Mouse (Mus musculus): ENCODE measurements around the gene Ccnt1.
"Not testable (repeated sequence)": the region's sequence is repeated elsewhere in the genome, so short reads cannot be mapped to it uniquely, and the experiment has no call there.

Gene Ccnt1

GRCm38 (mm10) chr15:98541064-98541463 is 29.7 kb downstream of the Ccnt1 start:
- DNase-seq: no peak

- no peak for DNase-seq
These were observed 32.8 kb downstream of the Ccnt1 start for GRCm38 (mm10) chr15:98537923-98538322.

GRCm38 (mm10) chr15:98536828-98537510 is 33.8 kb downstream of the Ccnt1 start:
- no peak for DNase-seq

GRCm38 (mm10) chr15:98535921-98536320 is 34.8 kb downstream of the Ccnt1 start:
- DNase-seq: no peak

- peak; percentile 95 for DNase-seq
These were observed 36.7 kb downstream of the Ccnt1 start, which contains the start of gene Kansl2 for GRCm38 (mm10) chr15:98533881-98534627. Gene Kansl2, minus strand, starts transcription at chr15:98534264.

GRCm38 (mm10) chr15:98533035-98533531 is 37.6 kb downstream of the Ccnt1 start:
- no peak for DNase-seq

GRCm38 (mm10) chr15:98532281-98532680 is 38.4 kb downstream of the Ccnt1 start:
- no peak for DNase-seq

GRCm38 (mm10) chr15:98528066-98528563 is 42.6 kb downstream of the Ccnt1 start:
- DNase-seq: no peak

GRCm38 (mm10) chr15:98527056-98527771 is 43.5 kb downstream of the Ccnt1 start:
- DNase-seq: no peak

- DNase-seq: no peak
These were observed 44.7 kb downstream of the Ccnt1 start for GRCm38 (mm10) chr15:98526057-98526456.

GRCm38 (mm10) chr15:98521245-98521644 is 49.5 kb downstream of the Ccnt1 start:
- DNase-seq: no peak

- peak; percentile 34 for DNase-seq
These were observed 53.1 kb downstream of the Ccnt1 start for GRCm38 (mm10) chr15:98517380-98518355.

GRCm38 (mm10) chr15:98514845-98515244 is 55.9 kb downstream of the Ccnt1 start:
- DNase-seq: not testable (repeated sequence)

- no peak for DNase-seq
These were observed 56.6 kb downstream of the Ccnt1 start for GRCm38 (mm10) chr15:98514146-98514545.

GRCm38 (mm10) chr15:98513676-98514075 is 57.0 kb downstream of the Ccnt1 start:
- DNase-seq: not testable (repeated sequence)

- no peak for DNase-seq
These were observed 57.9 kb downstream of the Ccnt1 start for GRCm38 (mm10) chr15:98512799-98513321.

- DNase-seq: no peak
These were observed 58.5 kb downstream of the Ccnt1 start for GRCm38 (mm10) chr15:98512232-98512631.

- no peak for DNase-seq
These were observed 59.3 kb downstream of the Ccnt1 start for GRCm38 (mm10) chr15:98511386-98511928.

- peak; percentile 81 for DNase-seq
These were observed 60.0 kb downstream of the Ccnt1 start for GRCm38 (mm10) chr15:98510438-98511385.

- no peak for DNase-seq
These were observed 61.3 kb downstream of the Ccnt1 start for GRCm38 (mm10) chr15:98509387-98509786.

All from right cerebral cortex, postnatal 4 days (tissue).